Mouse (Mus musculus) hindbrain, embryonic 16.5 days (tissue): Measurements from ENCODE around the gene Wfdc3. TPM values are rescaled to one million over a fixed set of nuclear protein-coding genes. Genes with fewer than 3 reads are reported as not detected.

ENCODE experiments used
- ATAC-seq: fragments of 200-750 bp; cut with Nextera tagmentation; 2 replicates; pipeline ENCODE4 v1.8.0; 2017; ENCODE audit warnings: moderate TSS enrichment, moderate library complexity
- H3K27ac ChIP-seq: fragments of 300-500 bp; sonication (generic); 2 replicates; pipeline ENCODE4 v1.5.1; 2014; ENCODE audit warnings: low read depth, mild to moderate bottlenecking, control low read depth, low read length, moderate library complexity
- H3K27me3 ChIP-seq: fragments of 300-500 bp; sonication (generic); replicated peaks from 2 replicates; pipeline ENCODE4 v1.6.1; 2014; ENCODE audit warnings: low read length; ENCODE audit not compliant: control insufficient read depth, insufficient read depth
- H3K36me3 ChIP-seq: fragments of 300-500 bp; sonication (generic); 2 replicates; pipeline ENCODE4 v1.6.1; 2014; ENCODE audit warnings: mild to moderate bottlenecking, low read length, moderate library complexity, mixed read lengths; ENCODE audit not compliant: control insufficient read depth, insufficient read depth
- H3K4me1 ChIP-seq: fragments of 300-500 bp; sonication (generic); 2 replicates; pipeline ENCODE4 v1.6.1; 2014; ENCODE audit warnings: low read depth, low read length; ENCODE audit not compliant: control insufficient read depth, insufficient read depth
- H3K4me2 ChIP-seq: fragments of 300-500 bp; sonication (generic); 2 replicates; pipeline ENCODE4 v1.6.1; 2014; ENCODE audit warnings: mild to moderate bottlenecking, low read length, control low read depth, moderate library complexity
- H3K4me3 ChIP-seq: fragments of 300-500 bp; sonication (generic); 2 replicates; pipeline ENCODE4 v1.5.1; 2014; ENCODE audit warnings: mild to moderate bottlenecking, low read length, control low read depth, moderate library complexity
- H3K9ac ChIP-seq: fragments of 300-500 bp; sonication (generic); 2 replicates; pipeline ENCODE4 v1.6.1; 2014; ENCODE audit warnings: low read depth, mild to moderate bottlenecking, control low read depth, low read length, moderate library complexity
- H3K9me3 ChIP-seq: fragments of 300-500 bp; sonication (generic); 2 replicates; pipeline ENCODE4 v1.6.1; 2014; ENCODE audit warnings: mild to moderate bottlenecking, low read length, moderate library complexity; ENCODE audit not compliant: control insufficient read depth
- WGBS: fragments of 180-500 bp; shearing (Covaris S2); extraction: QIAGEN DNeasy Blood & Tissue Kit; methylation state at CpG from one replicate; pipeline ENCODE4 v1.1.7; 2014; 5-methylcytosine and 5-hydroxymethylcytosine counted together
- polyA plus RNA-seq: library from polyadenylated mRNA; unstranded; fragments of >200 nt; fragmentation: Nextera tagmentation; extraction: Ambion mirVana; gene quantifications from 2 replicates; pipeline ENCODE4 v1.2.1, GENCODE M21; 2015

The Wfdc3 gene
- 1.6 and 1.7 TPM in 2 replicates for polyA plus RNA-seq

DNA sequence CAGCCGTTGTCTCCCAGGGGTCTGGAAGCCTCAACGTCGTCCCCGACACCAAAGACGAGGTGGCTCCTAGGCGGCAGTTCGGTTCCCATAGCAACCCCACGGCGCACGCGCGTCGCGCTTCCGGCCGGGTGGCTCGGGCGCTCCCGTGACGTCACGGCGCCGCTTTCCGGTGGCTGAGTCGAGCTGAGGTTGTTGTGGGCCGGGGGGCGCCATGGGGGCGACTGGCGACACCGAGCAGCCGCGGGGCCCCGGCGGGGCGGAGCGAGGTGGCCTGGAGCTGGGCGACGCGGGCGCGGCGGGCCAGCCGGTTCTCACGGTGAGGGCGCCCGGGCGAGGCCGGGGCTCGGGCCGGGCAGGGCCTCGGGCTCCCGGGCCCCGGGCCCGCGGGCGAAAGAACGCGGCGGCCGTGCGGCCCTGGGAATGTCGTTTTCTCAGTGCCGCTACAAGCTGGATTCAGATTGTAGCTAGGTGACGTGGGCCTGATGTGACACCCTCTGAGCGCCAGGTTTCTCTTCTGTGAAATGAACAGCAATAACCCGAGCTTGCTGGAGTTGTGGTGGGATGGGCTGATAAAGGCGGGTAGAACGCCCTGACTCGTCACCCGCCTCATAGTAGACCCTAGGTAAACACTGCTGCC lies at the start of gene Wfdc3, which contains the start of gene Dnttip1:
Wfdc3 (minus strand) TSS at position 89 of the 637 bp plus-strand sequence.
Dnttip1 (plus strand) TSS at position 141 of the 637 bp plus-strand sequence.
- no peaks in the 10 kb centered on the region for H3K27me3 ChIP-seq
- H3K4me3 ChIP-seq: peak within 1 kb of the TSS; percentile 97
- H3K4me2 ChIP-seq: peak within 1 kb of the TSS; percentile 92
- H3K27ac ChIP-seq: peak within 1 kb of the TSS; percentile 81
- no peaks in the 10 kb centered on the region for H3K9me3 ChIP-seq
- H3K4me1 ChIP-seq: peaks cover 20% of the 10 kb centered on the region
- peak within 1 kb of the TSS; percentile 96 for H3K9ac ChIP-seq
- peak; percentile 93 for ATAC-seq
- peaks cover 4% of the 10 kb centered on the region; the same call in 1 of the 2 replicates for H3K36me3 ChIP-seq
- under 1% methylated on average over 65 of the region's 70 CpGs for WGBS

DNA sequence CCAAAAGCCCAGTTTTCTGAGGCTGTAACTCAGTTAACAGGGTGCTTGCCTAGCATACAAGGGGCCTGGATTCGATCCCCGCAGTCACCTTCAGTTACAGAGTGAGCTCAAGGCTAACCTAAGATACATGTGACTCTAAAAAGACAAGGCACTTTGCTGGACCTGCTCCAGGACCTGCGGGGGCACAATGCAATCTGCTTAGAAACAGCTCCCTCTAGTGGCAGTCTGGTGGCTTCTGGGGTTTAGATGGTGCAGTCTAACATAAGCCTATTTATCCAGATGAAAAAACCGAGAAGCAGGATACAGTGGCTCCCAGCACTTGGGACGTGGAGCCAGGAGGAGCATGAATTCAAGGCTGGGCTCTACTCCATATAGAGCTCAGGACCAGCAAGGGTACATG lies 48.6 kb upstream of the Wfdc3 start:
- Histone ChIP-seq H3K4me3 (no peak overlapping the region), H3K9ac (no peak overlapping the region), H3K9me3 (no peaks in the 10 kb centered on the region), H3K4me2 (no peak overlapping the region), H3K27me3 (no peaks in the 10 kb centered on the region), H3K27ac (no peak overlapping the region), H3K36me3 (peaks cover 4% of the 10 kb centered on the region), H3K4me1 (no peaks in the 10 kb centered on the region)
- WGBS: 39% methylated on average over 5 of the region's 5 CpGs
- no peak for ATAC-seq

DNA sequence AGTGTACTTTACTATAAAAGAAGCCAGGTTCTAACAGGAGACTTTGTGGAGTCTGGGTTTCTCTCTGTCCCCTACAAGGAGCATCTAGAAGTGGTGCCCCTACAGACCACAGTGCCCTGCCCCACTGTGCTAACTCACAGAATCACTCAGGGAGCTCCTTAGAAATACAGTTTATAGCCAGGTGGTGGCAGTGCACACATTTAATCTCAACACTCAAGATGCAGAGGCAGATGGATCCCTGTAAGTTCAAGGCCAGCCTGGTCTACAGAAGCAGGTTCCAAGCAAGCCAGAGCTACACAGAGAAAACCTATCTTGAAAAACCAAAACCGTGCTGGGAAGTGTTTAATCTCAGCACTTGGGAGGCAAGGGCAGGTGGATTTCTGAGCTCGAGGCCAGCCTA lies 48.0 kb upstream of the Wfdc3 start:
- no peak overlapping the region for H3K4me3 ChIP-seq
- no peaks in the 10 kb centered on the region for H3K4me1 ChIP-seq
- WGBS: 94% methylated on average over 2 of the region's 2 CpGs
- H3K27ac ChIP-seq: no peak overlapping the region
- H3K9me3 ChIP-seq: no peaks in the 10 kb centered on the region
- H3K27me3 ChIP-seq: no peaks in the 10 kb centered on the region
- no peak overlapping the region for H3K9ac ChIP-seq
- H3K4me2 ChIP-seq: no peak overlapping the region
- ATAC-seq: no peak
- H3K36me3 ChIP-seq: peaks cover 4% of the 10 kb centered on the region

DNA sequence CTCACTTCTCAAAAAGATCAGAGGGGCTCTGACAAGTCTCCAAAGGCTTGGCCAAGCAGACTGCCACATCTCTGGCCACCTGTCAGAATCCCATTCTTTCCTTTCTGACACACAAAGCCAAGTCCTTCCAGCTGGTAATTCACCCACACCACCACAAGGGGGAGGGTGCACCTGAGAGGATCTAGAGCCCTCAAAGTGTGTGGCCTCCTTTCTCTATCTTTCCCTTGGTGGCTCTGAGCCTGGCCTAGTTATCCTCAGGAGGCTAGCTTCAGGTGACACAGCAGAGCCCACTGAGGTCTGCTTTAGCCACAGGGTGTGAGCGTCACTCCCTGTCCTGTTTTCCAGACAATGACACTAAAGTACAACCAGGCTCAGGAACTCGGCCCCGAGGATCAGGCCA lies 47.5 kb upstream of the Wfdc3 start:
- ATAC-seq: no peak
- 0 out of 2 replicates have a peak, but pooled peaks cover 3% of the 10 kb centered on the region for H3K4me1 ChIP-seq
- no peaks in the 10 kb centered on the region for H3K27me3 ChIP-seq
- WGBS: 91% methylated on average over 3 of the region's 3 CpGs
- peaks cover 4% of the 10 kb centered on the region for H3K36me3 ChIP-seq
- H3K9me3 ChIP-seq: no peaks in the 10 kb centered on the region
- H3K4me3 ChIP-seq: no peak overlapping the region
- no peak overlapping the region for H3K27ac ChIP-seq
- H3K4me2 ChIP-seq: no peak overlapping the region
- no peak overlapping the region for H3K9ac ChIP-seq

DNA sequence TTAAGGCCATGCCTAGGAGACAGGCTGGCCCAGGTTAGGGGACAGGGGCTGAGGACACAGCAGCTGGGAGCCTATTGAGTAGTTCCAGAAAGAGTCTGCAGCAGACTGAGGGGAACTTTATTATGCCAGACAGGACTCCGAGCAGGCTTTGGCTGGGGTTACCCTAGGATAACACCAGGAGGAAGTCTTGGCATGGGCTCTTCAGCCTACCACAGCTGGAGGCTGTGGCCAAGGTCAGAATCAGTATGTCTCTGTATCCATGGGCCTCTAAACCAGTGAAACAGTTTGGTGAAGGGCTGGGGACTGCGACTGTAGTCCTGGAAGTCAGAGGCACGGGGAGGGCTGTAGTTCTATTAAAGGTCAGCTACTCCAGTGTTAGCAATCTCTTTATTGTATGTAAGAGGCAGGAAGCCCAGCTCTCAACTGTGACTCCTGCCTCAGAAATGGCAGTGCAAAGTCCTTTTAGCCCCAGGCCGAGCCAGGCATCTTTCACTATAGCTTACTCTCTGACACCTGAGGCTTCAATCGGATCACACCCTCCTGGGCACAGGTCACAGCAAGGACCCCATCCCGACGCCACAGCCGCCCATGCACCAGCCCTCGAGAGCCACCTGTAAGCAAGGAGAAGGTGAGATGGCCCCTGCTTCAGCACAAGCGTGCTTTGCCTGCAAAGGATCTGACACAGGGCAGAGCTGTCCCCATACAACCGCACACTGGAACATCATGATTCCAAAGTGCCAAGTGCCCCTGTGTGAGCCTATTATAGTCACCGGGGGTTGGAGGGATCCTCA lies 46.9 kb upstream of the Wfdc3 start:
- H3K9ac ChIP-seq: no peak overlapping the region
- H3K27me3 ChIP-seq: no peaks in the 10 kb centered on the region
- H3K4me3 ChIP-seq: no peak overlapping the region
- H3K27ac ChIP-seq: no peak overlapping the region
- H3K4me1 ChIP-seq: 0 out of 2 replicates have a peak, but pooled peaks cover 3% of the 10 kb centered on the region
- WGBS: 97% methylated on average over 12 of the region's 12 CpGs
- no peaks in the 10 kb centered on the region; the same call in 1 of the 2 replicates for H3K36me3 ChIP-seq
- H3K9me3 ChIP-seq: no peaks in the 10 kb centered on the region
- no peak overlapping the region for H3K4me2 ChIP-seq
- ATAC-seq: no peak

DNA sequence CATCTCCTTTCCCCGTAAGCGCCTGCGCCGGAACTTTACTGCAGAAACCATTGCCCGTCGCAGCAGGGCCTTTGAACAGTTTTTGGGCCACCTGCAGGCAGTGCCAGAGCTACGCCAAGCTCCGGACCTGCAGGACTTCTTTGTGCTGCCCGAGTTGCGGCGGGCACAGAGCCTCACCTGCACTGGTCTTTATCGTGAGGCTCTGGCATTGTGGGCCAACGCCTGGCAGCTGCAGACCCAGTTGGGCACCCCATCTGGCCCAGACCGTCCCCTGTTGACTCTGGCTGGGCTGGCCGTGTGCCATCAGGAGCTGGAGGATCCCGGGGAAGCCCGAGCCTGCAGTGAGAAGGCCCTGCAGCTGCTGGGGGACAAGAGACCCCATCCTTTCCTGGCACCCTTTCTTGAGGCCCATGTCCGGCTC lies 46.1 kb upstream of the Wfdc3 start:
- H3K4me2 ChIP-seq: no peak overlapping the region
- H3K27me3 ChIP-seq: no peaks in the 10 kb centered on the region
- H3K4me1 ChIP-seq: peaks cover 8% of the 10 kb centered on the region
- H3K27ac ChIP-seq: no peak overlapping the region
- 83% methylated on average over 18 of the region's 18 CpGs for WGBS
- H3K4me3 ChIP-seq: no peak overlapping the region
- H3K36me3 ChIP-seq: no peaks in the 10 kb centered on the region; the same call in 1 of the 2 replicates
- ATAC-seq: no peak
- no peak overlapping the region for H3K9ac ChIP-seq
- no peaks in the 10 kb centered on the region for H3K9me3 ChIP-seq

DNA sequence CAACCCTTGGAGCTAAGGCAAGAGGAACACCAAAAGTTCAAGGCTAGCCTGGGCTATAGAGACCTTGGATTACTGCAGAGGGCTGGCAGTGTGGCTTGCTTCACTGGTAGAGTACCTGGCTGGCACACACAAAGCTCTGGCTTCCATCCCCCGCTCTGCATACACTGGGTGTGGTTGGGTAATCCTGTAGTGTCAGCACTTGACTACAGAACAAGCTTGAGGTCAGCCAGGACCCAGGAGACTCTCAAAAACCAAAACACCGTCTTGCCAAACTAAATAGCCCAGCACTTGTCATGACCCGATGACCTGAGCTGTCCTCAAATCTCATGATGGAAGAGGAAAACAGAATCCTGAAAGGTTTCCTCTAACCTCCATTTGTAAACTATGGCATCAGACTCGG lies 44.7 kb upstream of the Wfdc3 start:
- Histone ChIP-seq H3K27ac (no peak overlapping the region), H3K4me3 (no peak overlapping the region), H3K4me1 (peaks cover 11% of the 10 kb centered on the region), H3K4me2 (no peak overlapping the region), H3K36me3 (no peaks in the 10 kb centered on the region; the same call in 1 of the 2 replicates), H3K27me3 (no peaks in the 10 kb centered on the region), H3K9ac (no peak overlapping the region), H3K9me3 (no peaks in the 10 kb centered on the region)
- ATAC-seq: no peak
- WGBS: 90% methylated on average over 4 of the region's 4 CpGs

DNA sequence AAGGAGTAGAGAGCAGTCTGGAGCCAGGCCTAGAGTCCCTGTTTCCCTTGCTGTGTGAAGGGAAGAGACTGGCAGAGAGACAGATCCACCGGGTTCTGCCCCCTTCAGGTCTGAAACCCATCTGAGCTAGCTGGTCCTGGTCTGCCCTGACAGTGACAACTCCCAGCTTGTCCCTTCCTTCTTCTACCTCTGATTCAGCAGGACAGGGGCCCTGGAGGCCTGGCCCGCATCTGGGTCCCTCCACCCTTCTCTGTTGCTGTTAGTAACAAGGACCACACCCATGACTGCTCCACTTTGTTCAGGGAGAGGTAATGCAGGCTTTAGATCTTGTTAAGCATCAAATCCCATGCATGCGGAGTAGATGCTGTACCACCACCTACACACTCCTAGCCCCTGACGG lies 42.7 kb upstream of the Wfdc3 start:
- no peak overlapping the region for H3K4me3 ChIP-seq
- ATAC-seq: no peak
- no peak overlapping the region for H3K27ac ChIP-seq
- H3K9me3 ChIP-seq: no peaks in the 10 kb centered on the region
- no peaks in the 10 kb centered on the region for H3K27me3 ChIP-seq
- WGBS: 79% methylated on average over 4 of the region's 4 CpGs
- H3K4me2 ChIP-seq: no peak overlapping the region
- H3K36me3 ChIP-seq: no peaks in the 10 kb centered on the region; the same call in 1 of the 2 replicates
- no peak overlapping the region for H3K9ac ChIP-seq
- peaks cover 17% of the 10 kb centered on the region for H3K4me1 ChIP-seq

DNA sequence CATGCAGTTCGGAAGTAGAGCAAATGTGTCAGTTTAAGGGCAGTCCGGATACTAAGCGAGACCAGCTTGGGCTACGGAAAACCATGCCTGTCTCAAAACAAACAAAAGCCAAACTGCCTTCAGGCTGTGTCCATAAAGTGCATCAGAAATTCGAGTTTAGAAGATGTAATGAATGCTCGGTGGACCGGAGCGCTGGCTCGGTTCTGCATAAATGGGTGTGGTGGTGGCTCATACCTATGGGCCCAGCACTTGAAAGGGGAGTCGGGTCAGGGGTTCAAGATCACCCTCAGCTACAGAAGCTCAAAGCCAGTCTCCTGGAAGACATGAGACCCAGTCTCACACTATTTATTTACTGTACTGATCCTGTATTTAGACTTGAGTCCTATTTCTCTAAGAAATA lies 42.0 kb upstream of the Wfdc3 start:
- Histone ChIP-seq H3K36me3 (no peaks in the 10 kb centered on the region; the same call in 1 of the 2 replicates), H3K9me3 (no peaks in the 10 kb centered on the region), H3K27ac (no peak overlapping the region), H3K4me3 (no peak overlapping the region), H3K27me3 (no peaks in the 10 kb centered on the region), H3K4me2 (peak overlapping the region; percentile 18; the same call in 1 of the 2 replicates), H3K4me1 (peaks cover 17% of the 10 kb centered on the region), H3K9ac (no peak overlapping the region)
- no peak for ATAC-seq
- 81% methylated on average over 10 of the region's 10 CpGs for WGBS
